Mouse (Mus musculus) lung, postnatal 14 days (tissue): ENCODE results near the gene Cars2.
A peak's percentile ranks its signal among the peaks of the same experiment; 100 is the strongest.
"Not testable (repeated sequence)": the region's sequence is repeated elsewhere in the genome, so short reads cannot be mapped to it uniquely, and the experiment has no call there.

Experiments
- DNase-seq: peaks from one replicate; pipeline ENCODE4 v3.0.0; 2021

Cars2 gene

GRCm38 (mm10) chr8:11550281-11550948, at the start of gene Cars2:
TSS of gene Cars2 (minus strand) at chr8:11550783.
- DNase-seq = peak; percentile 95

- DNase-seq = no peak
These were observed 42.8 kb upstream of the Cars2 start for GRCm38 (mm10) chr8:11593222-11593884.

DNA sequence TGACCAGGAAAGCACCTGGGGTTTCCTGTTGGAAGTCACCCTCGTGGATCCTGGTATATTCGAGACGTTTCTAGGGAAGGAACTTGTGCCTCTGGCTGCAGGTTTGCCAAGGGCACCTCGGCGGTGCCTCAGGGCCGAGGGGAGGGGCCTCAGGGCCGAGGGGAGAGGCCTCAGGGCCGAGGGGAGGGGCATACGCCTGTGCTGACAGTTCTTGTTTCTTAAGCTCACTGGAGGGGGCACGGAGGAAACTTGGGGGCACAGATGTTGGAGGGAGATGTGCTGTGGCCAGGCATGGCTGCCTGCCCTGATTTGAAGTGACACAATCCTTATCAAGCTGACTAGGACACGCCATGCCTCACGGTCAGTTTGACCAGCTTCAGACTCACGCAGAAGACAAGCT, 41.7 kb upstream of the Cars2 start:
- DNase-seq = no peak

DNA sequence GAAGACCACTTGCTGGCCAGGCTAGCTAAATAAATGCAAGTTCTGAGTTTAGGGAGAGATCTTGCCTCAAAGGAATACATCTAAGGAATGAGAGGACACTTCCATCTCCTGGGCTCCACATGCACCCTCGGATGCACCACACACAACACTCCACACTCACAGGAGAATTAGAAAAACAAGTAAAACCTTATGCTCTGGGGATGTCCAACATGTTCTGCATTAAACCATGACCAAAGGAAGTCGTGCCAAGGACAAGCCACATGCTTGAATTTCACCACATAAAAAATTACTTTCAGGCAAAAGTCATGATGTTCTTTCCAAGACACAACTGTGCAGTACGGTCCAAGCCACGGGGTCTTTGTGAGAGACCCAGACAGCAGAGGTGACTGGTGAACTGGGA, 41.3 kb upstream of the Cars2 start:
- DNase-seq = no peak

DNA sequence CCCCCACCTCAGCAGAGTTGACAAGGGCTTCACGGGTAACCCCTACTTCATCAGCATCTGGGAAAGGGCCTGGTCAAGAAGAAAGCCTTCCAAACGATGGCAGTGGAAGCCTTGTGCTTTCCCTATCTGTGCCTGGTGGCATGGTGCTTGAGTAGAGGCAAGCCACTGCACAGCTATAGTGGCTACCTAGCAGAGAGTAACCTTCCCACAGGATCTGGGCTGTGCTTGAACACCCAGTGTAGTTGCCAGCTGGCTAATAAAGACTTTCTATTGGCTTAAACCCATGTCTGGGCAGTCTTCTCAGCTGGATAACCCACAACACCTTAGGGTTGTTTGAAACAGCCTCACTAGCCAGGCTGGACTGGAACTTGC, 35.8 kb upstream of the Cars2 start:
- DNase-seq = no peak

- DNase-seq = no peak
These were observed 35.2 kb upstream of the Cars2 start for GRCm38 (mm10) chr8:11585513-11586373.

DNA sequence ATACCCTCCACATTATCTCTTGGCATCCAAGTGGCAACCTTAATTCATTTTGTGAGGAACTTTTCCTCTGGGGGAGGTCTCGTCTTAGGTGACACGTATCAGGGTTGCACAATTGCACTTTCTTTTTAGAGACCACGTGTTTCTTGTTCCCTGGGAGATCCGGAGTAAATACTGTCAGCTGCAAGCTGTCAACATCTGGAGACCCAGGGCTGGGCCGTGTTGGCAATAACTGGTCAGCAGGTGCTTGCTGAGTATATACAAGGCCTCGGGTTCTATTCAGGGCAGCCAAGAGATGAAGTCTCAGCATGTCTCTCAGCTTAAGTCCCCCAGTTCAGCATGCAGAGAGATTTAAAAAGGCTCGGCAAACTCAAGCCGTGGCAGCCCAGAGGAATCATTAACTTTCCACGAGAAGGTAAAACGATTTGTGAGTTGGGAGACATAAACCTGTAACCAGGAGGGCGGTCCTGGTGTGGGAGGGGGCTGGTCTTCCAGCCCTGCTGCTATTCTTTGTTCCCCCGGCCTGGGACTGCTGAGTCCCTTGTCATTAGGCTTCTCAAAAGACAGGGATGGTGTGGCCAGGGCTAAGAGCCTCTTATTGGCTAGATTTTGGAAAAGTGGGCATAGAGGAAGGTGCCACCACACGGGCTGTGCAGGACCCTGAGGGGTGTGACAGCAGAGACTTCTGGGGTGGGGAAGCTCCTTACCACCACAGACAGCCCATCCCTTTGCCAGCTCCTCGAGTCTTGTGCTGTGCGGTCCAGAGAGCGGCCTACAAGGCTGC, 25.2 kb upstream of the Cars2 start:
- DNase-seq = peak; percentile 10

DNA sequence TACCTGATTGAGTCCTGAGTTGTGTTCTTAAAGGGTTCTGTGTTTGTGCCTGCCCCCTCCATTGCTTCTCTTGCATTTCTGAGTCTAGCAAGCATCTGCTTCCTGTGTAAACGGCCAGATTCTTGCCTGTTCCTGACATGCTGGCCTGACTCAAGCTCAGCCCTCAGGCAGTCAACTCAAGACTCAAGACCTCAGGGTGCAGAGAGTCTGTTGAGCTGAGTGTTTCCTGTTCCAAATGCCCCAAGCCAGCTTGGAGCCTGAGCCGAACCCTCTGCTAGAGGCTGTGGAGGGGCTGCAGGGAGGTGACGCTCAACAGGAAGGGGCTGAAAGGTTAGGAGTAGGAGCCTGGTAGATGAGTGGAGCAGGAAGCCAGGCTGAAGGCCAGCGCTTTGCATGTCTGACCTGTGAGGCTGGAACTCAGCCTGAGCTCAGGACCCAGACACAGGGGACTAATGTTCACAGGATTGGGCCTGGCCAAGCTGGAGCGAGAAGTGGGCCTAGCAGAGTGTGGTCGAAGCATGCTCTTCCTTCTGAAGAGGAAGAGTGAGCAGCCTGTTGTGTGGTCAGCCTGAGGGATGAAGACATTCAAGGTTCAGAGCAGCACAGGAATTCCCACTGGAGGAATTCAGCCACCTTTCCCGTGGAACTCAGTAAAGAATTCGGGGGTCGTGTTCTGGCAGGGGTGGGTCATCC, 24.5 kb upstream of the Cars2 start:
- no peak for DNase-seq

DNA sequence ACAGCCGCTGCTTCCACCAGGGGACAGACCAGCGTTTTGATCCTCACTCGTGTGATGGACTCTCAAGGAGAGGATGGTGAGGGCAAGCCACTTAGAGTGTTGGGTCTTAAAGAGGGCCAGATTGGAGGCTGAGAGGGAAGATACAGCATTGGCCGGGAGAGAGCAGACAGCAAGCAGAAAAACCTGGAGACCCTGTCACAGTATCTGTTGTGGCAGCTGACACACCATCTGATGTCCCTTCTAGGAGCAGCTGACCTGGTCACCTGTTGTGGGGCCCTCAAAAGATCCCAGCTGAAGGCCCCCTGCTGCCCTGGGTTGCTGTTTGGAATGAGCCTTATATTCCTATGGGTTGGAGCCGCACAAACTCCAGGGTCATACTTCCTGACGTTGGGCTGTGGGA, 21.8 kb upstream of the Cars2 start:
- DNase-seq = no peak

DNA sequence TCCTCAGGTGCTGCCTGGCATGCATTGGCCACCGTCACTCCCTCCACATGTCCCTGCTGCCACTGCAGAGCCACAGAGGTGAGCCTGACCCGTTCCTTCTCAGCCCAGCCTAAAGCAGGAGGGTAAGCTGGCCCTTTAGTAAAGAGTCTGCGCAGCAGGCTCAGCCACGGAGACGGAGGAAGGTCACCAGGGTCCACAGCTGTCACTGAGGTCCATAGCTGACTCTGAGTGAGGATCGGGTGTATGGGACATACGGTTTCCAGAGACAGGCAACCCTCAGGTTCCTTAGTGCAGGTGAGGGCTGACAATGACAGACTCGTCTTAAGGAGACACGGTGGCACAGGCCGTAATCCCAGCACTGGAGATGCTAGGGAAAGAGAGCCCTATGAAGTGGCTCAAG, 21.4 kb upstream of the Cars2 start:
- DNase-seq = no peak

DNA sequence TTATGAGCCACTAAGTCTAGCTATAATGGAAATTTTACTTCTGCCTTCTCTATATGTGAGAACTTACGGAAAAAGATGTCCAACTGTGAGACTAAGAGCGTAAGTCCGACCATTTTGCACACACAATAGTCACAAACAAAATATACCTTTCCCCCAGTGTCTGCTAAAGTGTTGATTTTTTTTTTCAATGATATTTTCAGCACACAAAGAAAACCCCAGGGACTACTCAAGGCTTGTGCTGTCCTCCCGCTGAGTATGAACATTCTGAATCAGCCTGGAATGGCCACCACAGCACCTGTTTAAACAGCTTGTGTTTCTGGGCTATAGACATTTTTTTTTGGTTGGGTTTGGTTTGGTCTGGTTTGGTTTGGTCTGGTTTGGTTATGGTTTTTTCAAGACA, 20.2 kb upstream of the Cars2 start:
- DNase-seq = no peak

GRCm38 (mm10) chr8:11569260-11570097, 18.9 kb upstream of the Cars2 start:
- no peak for DNase-seq

DNA sequence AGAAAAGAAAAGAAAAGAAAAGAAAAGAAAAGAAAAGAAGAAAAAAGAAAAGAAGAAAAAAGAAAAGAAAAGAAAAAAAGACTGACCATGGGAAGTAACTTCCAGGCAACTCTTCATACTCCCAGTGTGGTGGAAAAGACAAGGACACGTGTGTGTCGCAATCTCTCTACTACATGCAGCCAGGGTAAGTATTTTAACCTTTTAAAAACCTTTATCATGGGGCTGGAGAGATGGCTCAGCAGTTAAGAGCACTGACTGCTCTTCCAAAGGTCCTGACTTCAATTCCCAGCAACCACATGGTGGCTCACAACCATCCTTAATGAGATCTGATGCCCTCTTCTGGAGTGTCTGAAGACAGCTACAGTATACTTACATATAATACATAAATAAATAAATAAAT, 17.6 kb upstream of the Cars2 start:
- DNase-seq = not testable (repeated sequence)

GRCm38 (mm10) chr8:11564721-11565120, 14.1 kb upstream of the Cars2 start:
- DNase-seq = no peak

DNA sequence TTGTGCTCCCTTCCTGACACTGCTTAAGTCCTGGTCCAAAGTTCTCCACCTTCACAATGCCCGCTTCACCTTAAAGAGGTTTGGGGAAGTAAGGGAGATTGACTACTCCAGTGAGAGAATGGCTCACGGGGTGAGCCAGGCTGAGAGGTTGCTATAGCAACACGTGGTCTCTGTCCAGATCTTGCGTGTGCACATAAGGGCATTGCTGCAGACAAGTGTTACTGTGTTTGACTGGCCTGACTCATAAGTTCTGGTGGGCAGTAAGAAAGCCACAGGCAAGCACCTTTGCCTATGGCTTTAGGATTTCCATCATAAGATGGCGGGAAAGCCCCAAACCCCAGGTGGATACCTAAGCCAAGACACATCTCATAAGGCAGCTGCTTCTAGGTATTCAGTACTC, 13.7 kb upstream of the Cars2 start:
- DNase-seq = no peak

GRCm38 (mm10) chr8:11560220-11560619, 9.6 kb upstream of the Cars2 start:
- no peak for DNase-seq

- no peak for DNase-seq
These were observed 8.9 kb upstream of the Cars2 start for GRCm38 (mm10) chr8:11559511-11559910.

DNA sequence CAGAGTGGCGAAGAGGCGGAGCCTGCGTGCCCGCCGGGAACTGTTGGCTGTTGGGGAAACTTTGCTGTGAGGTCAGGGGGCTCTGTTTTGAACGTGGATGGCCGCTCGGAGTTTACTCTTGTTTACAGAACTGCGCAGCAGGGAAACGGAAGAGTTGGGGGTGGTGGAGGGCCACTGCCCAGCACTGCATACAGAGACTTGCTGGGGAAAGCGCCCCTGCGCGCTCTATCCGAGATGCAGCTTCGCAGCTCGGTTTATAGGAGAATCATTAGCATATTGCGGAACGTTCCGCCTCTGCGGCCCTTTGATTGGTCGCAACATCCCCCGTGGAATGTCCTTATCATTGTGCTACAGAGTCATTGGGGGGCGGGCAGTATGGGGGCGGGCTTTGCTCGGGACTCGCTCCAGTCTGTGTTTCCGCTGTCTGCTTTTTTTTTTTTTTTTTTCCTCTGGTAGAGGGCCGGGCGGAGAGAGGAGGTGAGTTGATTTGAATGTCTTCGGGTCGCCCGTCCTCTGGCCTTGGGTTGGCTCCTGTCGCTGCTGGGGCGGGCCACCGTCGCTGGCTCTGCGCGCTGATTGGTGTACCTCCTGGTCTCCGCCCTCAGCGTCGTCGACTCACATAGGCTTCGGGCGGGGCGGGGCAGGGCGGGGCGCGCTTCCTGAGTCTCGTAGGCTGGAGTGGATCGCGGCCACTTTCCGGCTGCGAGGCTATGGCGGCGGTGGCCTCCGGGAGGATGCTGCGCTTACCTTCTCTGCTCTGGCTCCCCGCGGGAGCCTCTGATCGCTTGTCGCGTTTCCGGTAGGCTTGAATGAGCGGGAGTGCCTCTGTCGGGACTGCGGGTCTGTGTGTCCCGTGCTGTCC, 7.4 kb upstream of the Cars2 start:
- peak; percentile 97 for DNase-seq

GRCm38 (mm10) chr8:11557424-11557767, 6.8 kb upstream of the Cars2 start:
- DNase-seq = no peak

DNA sequence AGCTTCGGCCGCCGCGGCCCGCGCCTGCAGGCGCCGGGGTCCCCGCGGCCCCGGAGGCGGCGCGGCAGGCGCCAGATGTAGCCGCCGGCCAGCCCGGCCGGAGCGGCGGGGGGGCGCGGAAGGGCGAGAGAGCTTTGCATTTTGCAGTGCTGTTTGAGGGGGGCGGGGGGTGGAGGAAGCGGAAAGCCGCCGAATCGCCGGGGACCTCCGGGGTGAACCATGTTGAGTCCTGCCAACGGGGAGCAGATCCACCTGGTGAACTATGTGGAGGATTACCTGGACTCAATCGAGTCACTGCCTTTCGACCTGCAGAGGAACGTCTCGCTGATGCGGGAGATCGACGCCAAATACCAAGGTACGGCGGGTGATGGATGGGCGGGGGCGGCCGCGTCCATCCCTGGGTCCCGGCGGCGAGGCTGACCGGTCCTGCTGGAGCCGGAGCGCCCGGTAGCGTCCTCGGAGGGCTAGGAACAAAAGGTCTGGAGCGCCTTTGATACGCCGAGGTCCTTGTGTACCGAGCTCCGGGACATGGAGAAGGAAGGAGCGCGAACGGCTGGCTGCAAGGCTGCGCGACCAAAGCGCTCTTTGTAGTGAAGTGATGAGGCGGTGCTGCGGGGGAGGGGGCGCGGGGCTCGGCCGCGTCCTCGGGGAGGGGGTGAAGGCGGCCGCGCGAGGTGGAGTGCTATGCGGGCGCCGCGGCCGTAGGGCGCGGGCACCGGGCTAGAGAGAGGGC, 6.3 kb upstream of the Cars2 start:
- DNase-seq = peak; percentile 49
